Mouse (Mus musculus): ENCODE results near the gene Gm20696. TPM values are rescaled to one million over a fixed set of nuclear protein-coding genes. Genes with fewer than 3 reads are reported as not detected.

Gm20696 gene
- polyA plus RNA-seq, 1 experiment from 2014 or later: 2.3 TPM

DNA sequence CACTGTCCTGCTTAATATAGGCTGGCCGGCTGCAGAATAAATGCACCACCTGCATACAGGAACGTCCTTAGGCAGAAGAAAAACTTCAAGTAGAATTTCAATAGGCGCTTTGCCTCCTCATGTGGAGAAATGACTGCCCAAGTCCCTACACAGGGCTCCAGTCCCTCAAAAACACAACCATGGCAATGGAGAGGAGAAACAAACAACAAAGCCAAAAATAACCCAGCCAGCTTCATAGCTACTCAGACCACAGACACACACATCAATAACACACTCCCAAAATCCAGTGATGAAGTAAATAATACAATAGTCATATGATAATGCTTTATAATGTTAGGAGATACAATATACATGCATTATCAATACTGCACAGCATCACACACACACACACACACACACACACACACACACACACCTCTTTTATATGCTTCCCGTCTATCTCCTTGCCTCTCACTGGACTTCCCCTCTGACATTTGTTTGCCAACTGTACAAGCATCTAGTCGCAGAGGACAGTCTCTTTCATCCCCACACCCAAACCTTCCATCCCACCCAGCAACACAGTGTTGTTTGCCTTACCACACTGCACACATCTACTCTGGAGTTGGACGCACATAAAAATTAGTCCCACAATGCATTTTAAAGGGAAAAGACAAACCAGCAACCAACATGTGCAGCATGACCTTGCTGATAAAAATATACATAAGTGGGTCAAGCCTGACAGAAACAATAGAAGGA, 306.7 kb downstream of the Gm20696 start:
- no peaks in the 10 kb centered on the region for H3K4me1 ChIP-seq
- no peak for ATAC-seq (ENCODE audit: low FRiP score)
- 86% methylated on average over 6 of the region's 6 CpGs for WGBS

DNA sequence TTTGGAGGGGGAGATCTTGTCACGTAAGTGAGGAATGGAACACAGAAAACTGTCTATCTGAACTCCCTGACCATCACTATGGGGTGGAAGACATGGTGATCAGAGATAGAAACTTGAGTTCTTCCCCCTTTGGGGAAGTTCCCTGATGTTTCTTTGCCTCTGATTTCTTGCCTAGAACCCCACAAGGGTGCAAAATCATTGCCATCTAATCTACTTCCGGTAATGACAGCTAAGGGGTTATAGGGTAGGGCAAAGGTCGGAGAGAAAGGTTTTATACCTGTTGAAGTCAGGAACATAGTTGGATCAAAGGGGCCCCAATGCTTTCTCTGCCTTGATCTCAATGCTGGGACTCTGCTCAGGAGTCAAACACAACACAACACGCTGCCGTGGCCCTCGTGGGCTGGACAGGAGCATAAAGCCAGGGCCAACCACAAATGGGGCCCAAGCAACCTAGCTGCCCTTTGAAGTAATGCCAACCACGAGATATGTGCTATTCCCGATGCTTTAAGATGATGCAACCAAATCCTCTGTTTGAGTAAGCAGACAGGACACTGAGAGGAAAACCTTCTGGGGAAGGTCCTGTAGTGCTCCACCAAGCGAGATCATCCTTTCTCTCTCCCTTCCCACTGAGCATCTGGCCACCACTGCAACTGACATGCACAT, 307.4 kb downstream of the Gm20696 start:
- no peaks in the 10 kb centered on the region for H3K27me3 ChIP-seq (replicated peaks)
- H3K36me3 ChIP-seq: no peaks in the 10 kb centered on the region
- no peak overlapping the region for H3K27ac ChIP-seq (replicated peaks)
- no peaks in the 10 kb centered on the region for H3K9me3 ChIP-seq (replicated peaks)
- H3K4me3 ChIP-seq (replicated peaks): no peak overlapping the region
- no peak for ATAC-seq (ENCODE audit: low FRiP score)
- no peaks in the 10 kb centered on the region for H3K4me1 ChIP-seq
- H3K4me2 ChIP-seq: no peak overlapping the region
- no peak overlapping the region for H3K9ac ChIP-seq (replicated peaks)
- 89% methylated on average over 9 of the region's 9 CpGs for WGBS

More for the DNA sequence above, 306.7 kb downstream of the Gm20696 start:
- Histone ChIP-seq H3K27me3 (replicated peaks) (no peaks in the 10 kb centered on the region), H3K4me2 (no peak overlapping the region), H3K27ac (replicated peaks) (no peak overlapping the region), H3K9ac (replicated peaks) (no peak overlapping the region), H3K4me3 (replicated peaks) (no peak overlapping the region), H3K36me3 (no peaks in the 10 kb centered on the region), H3K9me3 (replicated peaks) (no peaks in the 10 kb centered on the region)

DNA sequence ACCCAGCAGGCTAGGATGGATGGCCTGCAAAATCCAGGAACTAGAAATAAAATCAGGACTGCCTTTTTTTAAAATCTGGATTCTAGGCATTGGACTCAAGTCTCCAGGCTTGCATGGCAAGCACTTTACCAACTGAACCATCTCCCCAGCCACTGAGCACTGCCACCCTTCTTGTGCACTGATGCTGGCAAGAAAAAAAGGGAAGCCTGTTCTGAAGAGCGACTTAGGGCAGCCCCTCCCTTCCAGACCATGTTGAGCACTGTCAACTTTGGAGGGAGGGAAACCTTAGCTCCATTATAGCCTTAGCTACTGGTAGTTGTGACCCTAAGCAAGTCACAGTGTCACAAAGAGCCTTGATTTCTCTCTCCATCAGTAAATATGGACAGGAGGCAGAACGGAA, 308.7 kb downstream of the Gm20696 start:
- Histone ChIP-seq H3K9me3 (replicated peaks) (no peaks in the 10 kb centered on the region), H3K4me1 (no peaks in the 10 kb centered on the region), H3K9ac (replicated peaks) (no peak overlapping the region), H3K4me2 (no peak overlapping the region), H3K27ac (replicated peaks) (no peak overlapping the region), H3K4me3 (replicated peaks) (no peak overlapping the region), H3K27me3 (replicated peaks) (no peaks in the 10 kb centered on the region), H3K36me3 (no peaks in the 10 kb centered on the region)
- no peak for ATAC-seq (ENCODE audit: low FRiP score)
- WGBS: 98% methylated on average over 2 of the region's 2 CpGs

DNA sequence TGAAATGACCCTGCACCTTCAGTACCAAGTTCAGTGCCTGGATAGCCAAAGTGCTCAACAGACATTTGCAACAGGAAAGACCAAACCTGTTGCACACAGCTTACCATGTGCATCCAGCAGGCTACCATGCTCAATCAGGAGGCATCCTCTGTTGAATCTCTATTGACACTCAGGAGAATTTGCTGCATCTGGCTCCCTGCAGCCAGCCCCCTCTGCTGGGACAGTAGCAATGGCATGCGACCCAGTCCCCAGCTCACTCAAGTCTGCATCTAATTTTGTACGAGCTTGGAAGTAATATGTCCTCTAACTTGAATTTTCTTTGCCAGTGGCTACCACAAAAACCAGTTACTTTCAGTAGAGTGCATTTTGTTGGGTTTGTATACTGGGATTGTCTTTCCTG, 312.3 kb downstream of the Gm20696 start:
- Histone ChIP-seq H3K4me3 (replicated peaks) (no peak overlapping the region), H3K4me2 (no peak overlapping the region), H3K27ac (replicated peaks) (no peak overlapping the region), H3K4me1 (no peaks in the 10 kb centered on the region), H3K9me3 (replicated peaks) (no peaks in the 10 kb centered on the region), H3K27me3 (replicated peaks) (no peaks in the 10 kb centered on the region), H3K9ac (replicated peaks) (no peak overlapping the region), H3K36me3 (no peaks in the 10 kb centered on the region)
- no peak for ATAC-seq (ENCODE audit: low FRiP score)
- WGBS: 81% methylated on average over 2 of the region's 2 CpGs

DNA sequence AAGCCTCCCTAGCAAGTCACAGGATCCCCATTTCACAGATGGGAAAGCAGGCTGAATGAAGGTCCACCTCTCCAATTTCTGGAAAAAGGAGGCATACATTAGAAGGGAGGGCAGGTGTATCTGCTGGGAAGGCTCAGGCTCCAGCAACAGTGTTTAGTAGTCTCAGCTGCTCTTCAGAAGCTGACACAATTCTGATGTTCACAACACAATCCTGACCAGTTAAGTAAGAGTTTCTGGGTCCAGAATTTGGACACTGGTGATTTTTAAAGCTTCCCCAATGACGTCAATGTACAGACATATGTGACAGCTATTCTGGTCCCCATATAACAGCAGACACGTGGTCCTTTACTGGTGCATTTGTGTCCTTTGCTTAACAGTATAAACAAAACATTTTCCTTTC, 313.2 kb downstream of the Gm20696 start:
- no peaks in the 10 kb centered on the region for H3K36me3 ChIP-seq
- H3K9ac ChIP-seq (replicated peaks): no peak overlapping the region
- H3K4me1 ChIP-seq: no peaks in the 10 kb centered on the region
- H3K27ac ChIP-seq (replicated peaks): no peak overlapping the region
- 89% methylated on average over 2 of the region's 2 CpGs for WGBS
- no peak overlapping the region for H3K4me3 ChIP-seq (replicated peaks)
- no peak overlapping the region for H3K4me2 ChIP-seq
- ATAC-seq (ENCODE audit: low FRiP score): no peak
- no peaks in the 10 kb centered on the region for H3K27me3 ChIP-seq (replicated peaks)
- no peaks in the 10 kb centered on the region for H3K9me3 ChIP-seq (replicated peaks)

DNA sequence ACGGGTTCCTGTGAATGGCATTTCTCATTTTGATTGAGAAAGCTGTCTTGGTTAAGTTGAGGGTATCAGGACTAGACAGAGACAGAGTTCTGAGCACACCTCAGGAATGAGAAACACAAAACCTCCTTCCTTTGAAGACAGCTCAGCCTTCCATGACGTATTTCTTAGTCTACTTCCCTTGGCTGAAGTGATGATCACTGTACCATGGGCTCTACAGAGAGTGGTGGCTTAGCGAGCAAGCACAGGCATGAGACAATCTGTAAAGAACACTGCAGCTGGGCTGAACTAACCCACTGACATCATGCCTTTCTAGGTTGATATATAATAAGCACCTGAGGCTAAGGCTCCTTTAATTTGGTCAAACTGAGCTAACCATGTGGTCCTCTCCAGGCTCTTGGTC, 316.0 kb downstream of the Gm20696 start:
- peaks cover 6% of the 10 kb centered on the region; the same call in 1 of the 2 replicates for H3K4me1 ChIP-seq
- H3K36me3 ChIP-seq: no peaks in the 10 kb centered on the region
- H3K27ac ChIP-seq (replicated peaks): no peak overlapping the region
- WGBS: 91% methylated on average over 3 of the region's 3 CpGs
- H3K9ac ChIP-seq (replicated peaks): no peak overlapping the region
- no peak overlapping the region for H3K4me2 ChIP-seq
- no peak for ATAC-seq (ENCODE audit: low FRiP score)
- H3K4me3 ChIP-seq (replicated peaks): no peak overlapping the region
- H3K27me3 ChIP-seq (replicated peaks): no peaks in the 10 kb centered on the region
- no peaks in the 10 kb centered on the region for H3K9me3 ChIP-seq (replicated peaks)

DNA sequence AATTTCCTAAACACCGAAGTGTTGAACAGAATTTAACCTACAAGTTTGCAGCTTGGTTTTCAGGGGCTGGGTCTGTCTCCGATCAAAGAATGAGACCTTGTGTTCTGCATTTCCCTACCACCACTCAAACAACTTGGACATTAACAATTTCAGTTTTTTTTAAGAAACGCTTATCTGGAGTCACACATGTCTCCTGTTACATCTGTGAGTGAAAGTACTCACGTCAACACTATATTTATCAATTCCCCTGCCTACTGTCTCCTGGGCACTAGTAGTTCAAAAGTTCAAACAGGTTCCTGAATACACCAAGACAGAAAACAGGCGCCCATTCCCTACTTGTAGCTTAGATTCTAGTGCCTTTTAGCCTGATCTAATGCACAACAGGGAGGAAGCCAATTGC, 316.4 kb downstream of the Gm20696 start:
- Histone ChIP-seq H3K4me1 (peaks cover 6% of the 10 kb centered on the region; the same call in 1 of the 2 replicates), H3K36me3 (no peaks in the 10 kb centered on the region), H3K4me2 (no peak overlapping the region), H3K4me3 (replicated peaks) (no peak overlapping the region), H3K27me3 (replicated peaks) (no peaks in the 10 kb centered on the region), H3K9ac (replicated peaks) (no peak overlapping the region), H3K9me3 (replicated peaks) (no peaks in the 10 kb centered on the region), H3K27ac (replicated peaks) (no peak overlapping the region)
- 89% methylated on average over 5 of the region's 5 CpGs for WGBS
- ATAC-seq (ENCODE audit: low FRiP score): no peak

DNA sequence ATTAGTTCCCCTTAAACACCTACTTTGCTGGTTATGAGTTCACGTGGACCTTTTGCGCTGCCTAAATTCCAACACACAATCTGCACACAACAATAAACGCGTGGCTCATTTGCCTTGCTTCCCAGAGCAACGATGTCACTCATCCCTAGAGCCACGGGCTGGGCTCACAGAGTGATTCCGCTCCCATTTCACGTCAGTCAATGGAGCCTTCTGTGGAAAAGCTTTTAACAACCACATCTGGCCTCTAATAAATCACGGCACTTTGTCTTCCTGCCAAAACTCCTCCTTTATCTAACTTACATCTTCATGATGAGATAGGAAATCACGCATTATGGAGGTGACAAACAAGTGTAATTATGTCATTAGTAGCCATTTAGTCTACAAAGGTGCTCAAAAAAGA, 318.8 kb downstream of the Gm20696 start:
- 10% methylated on average over 10 of the region's 10 CpGs for WGBS
- Histone ChIP-seq H3K9ac (replicated peaks) (no peak overlapping the region), H3K27ac (replicated peaks) (no peak overlapping the region), H3K4me3 (replicated peaks) (no peak overlapping the region), H3K4me2 (no peak overlapping the region), H3K27me3 (replicated peaks) (no peaks in the 10 kb centered on the region), H3K4me1 (peaks cover 6% of the 10 kb centered on the region; the same call in 1 of the 2 replicates), H3K9me3 (replicated peaks) (no peaks in the 10 kb centered on the region), H3K36me3 (no peaks in the 10 kb centered on the region)
- ATAC-seq (ENCODE audit: low FRiP score): no peak

DNA sequence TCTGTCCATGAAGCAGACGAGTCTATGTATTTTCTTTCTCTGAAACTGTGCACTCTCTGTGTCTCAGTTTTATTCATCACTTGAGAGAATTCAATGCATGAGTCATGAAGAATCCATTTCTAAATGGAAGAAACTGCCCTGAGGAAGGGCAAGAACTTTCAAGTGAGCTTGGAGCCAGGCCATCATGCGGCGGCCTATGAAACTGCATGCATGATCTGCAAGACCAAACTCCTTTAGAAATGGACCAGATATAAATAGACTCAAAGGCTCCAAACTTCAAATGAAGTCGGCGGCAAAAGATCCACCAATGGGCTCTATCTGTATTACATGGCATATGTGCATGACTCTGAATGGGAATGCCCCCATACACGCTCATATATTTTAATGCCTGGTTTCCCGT, 321.6 kb downstream of the Gm20696 start:
- Histone ChIP-seq H3K9ac (replicated peaks) (no peak overlapping the region), H3K4me3 (replicated peaks) (no peak overlapping the region), H3K4me1 (peaks cover 6% of the 10 kb centered on the region; the same call in 1 of the 2 replicates), H3K27me3 (replicated peaks) (no peaks in the 10 kb centered on the region), H3K9me3 (replicated peaks) (no peaks in the 10 kb centered on the region), H3K4me2 (no peak overlapping the region), H3K27ac (replicated peaks) (no peak overlapping the region), H3K36me3 (no peaks in the 10 kb centered on the region)
- WGBS: 96% methylated on average over 7 of the region's 7 CpGs
- ATAC-seq (ENCODE audit: low FRiP score): no peak

DNA sequence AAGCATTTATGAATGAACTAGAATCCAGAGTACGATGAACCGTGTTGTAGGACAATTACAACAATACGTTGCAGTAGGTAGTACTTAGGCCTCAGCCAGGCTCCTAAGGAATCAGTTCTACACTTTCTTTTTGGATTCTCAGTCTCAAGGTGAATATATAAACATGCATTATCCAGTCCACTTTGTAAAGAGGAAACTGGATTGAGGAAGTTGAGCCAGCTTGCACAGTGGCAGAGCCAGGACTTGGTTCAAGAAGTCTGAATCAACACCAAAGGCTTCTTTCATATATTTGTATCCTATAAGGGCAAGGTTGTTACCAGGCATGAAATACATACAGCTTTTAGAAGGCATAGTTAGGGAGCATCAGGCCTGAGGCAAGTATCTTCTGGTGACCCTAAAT, 322.2 kb downstream of the Gm20696 start:
- WGBS: 83% methylated on average over 3 of the region's 3 CpGs
- H3K4me2 ChIP-seq: no peak overlapping the region
- peaks cover 9% of the 10 kb centered on the region for H3K4me1 ChIP-seq
- no peak overlapping the region for H3K9ac ChIP-seq (replicated peaks)
- no peaks in the 10 kb centered on the region for H3K27me3 ChIP-seq (replicated peaks)
- no peak overlapping the region for H3K4me3 ChIP-seq (replicated peaks)
- no peaks in the 10 kb centered on the region for H3K36me3 ChIP-seq
- H3K9me3 ChIP-seq (replicated peaks): no peaks in the 10 kb centered on the region
- ATAC-seq (ENCODE audit: low FRiP score): no peak
- no peak overlapping the region for H3K27ac ChIP-seq (replicated peaks)

DNA sequence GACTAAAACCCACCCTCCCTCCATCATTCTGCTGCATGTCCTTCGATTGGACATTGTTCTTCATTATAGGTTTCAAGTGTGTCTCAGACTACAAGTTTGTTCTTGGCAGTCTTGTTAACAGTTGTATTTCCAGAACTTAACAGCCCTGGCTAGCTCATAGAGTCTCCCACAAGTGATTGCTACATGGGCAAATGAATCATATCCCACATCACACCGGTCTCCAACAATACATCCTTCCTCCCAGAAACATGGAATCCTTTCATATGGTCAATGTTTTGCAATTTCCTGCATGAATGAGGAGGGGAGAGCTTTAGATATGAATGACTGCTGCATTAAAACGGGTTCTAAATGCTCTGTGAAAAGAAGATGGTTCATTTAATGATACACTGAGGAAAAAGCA, 322.8 kb downstream of the Gm20696 start:
- no peaks in the 10 kb centered on the region for H3K27me3 ChIP-seq (replicated peaks)
- H3K4me1 ChIP-seq: peaks cover 12% of the 10 kb centered on the region
- ATAC-seq (ENCODE audit: low FRiP score): no peak
- H3K4me2 ChIP-seq: no peak overlapping the region
- no peaks in the 10 kb centered on the region for H3K9me3 ChIP-seq (replicated peaks)
- no peak overlapping the region for H3K4me3 ChIP-seq (replicated peaks)
- no peak overlapping the region for H3K27ac ChIP-seq (replicated peaks)
- no peaks in the 10 kb centered on the region for H3K36me3 ChIP-seq
- 86% methylated on average over 3 of the region's 3 CpGs for WGBS
- H3K9ac ChIP-seq (replicated peaks): no peak overlapping the region

DNA sequence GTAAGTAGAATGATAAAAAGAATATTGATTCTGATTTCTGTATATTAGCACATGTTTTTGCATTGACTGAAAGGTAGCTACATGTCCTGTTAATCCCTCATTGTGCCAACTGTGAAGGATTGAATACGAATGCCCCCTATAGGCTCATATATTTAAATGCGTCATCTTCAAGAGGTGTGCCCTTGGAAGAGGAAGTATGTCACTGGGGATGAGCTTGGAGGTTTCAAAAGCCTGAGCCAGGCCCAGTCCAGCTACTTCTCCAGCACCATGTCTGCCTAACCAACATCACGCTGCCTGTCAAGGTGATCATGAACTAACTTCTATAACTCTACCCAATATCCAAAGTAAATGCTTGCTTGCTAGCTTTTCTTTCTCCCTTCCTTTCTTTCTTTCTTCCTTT, 324.2 kb downstream of the Gm20696 start:
- no peak for ATAC-seq (ENCODE audit: low FRiP score)
- WGBS: 96% methylated on average over 3 of the region's 3 CpGs
- H3K4me3 ChIP-seq (replicated peaks): no peak overlapping the region

More for the DNA sequence above, 324.2 kb downstream of the Gm20696 start:
- Histone ChIP-seq H3K27me3 (replicated peaks) (no peaks in the 10 kb centered on the region), H3K4me1 (peaks cover 13% of the 10 kb centered on the region; the same call in 1 of the 2 replicates), H3K9me3 (replicated peaks) (no peaks in the 10 kb centered on the region), H3K4me2 (no peak overlapping the region), H3K27ac (replicated peaks) (no peak overlapping the region), H3K36me3 (no peaks in the 10 kb centered on the region), H3K9ac (replicated peaks) (no peak overlapping the region)

All from neural tube, embryonic 15.5 days (tissue).